Mouse (Mus musculus) CH12.LX (cell line): Measurements from ENCODE around the gene Rplp0. TPM values are rescaled to one million over a fixed set of nuclear protein-coding genes. Genes with fewer than 3 reads are reported as not detected.

ENCODE experiments used
- DNase-seq: peaks from one replicate; pipeline ENCODE4 v3.0.0-alpha.2; 2013; ENCODE audit errors: extremely low read depth
- H3K27ac ChIP-seq: 2 replicates; pipeline ENCODE4 v1.5.1; 2012; ENCODE audit warnings: low read depth, mild to moderate bottlenecking, control low read depth, moderate library complexity; ENCODE audit not compliant: insufficient read depth
- H3K27me3 ChIP-seq: replicated peaks from 2 replicates; pipeline ENCODE3; 2012; ENCODE audit warnings: inconsistent platforms
- H3K36me3 ChIP-seq, 2 experiments: replicated peaks in 1 of 2; 2 replicates each; pipeline versions ENCODE3 to v1.6.1; 2012; ENCODE audit warnings: inconsistent platforms in 1 of 2, low read length in 1 of 2, mild to moderate bottlenecking in 1 of 2, mixed read lengths in 1 of 2, moderate library complexity in 1 of 2; ENCODE audit not compliant: control insufficient read depth in 1 of 2, insufficient read depth in 1 of 2
- H3K4me1 ChIP-seq, 2 experiments: 2 replicates each; pipeline ENCODE4 v1.6.1; 2012; ENCODE audit warnings: inconsistent platforms in 1 of 2, moderate library complexity in 1 of 2; ENCODE audit not compliant: insufficient read depth in 2 of 2, control insufficient read depth in 1 of 2
- H3K4me2 ChIP-seq: 2 replicates; pipeline ENCODE4 v1.6.1; 2012; ENCODE audit warnings: low read depth, mild to moderate bottlenecking, control low read depth; ENCODE audit not compliant: poor library complexity, insufficient read depth, severe bottlenecking
- H3K4me3 ChIP-seq, 3 experiments: fragments of 150-350 bp in 1 of 3; sonication (generic) in 1 of 3; replicated peaks in 1 of 3; 2 replicates each; pipeline versions ENCODE3 to v1.5.1; 2011 to 2012; ENCODE audit warnings: low read depth in 2 of 3, low read length in 2 of 3, mild to moderate bottlenecking in 2 of 3, moderate library complexity in 2 of 3, control low read depth in 1 of 3, improper control_type of control experiment in 1 of 3, inconsistent platforms in 1 of 3, mixed read lengths in 1 of 3; ENCODE audit not compliant: poor library complexity in 1 of 3
- H3K79me2 ChIP-seq: replicated peaks from 2 replicates; pipeline ENCODE4 v1.6.1; 2012; ENCODE audit warnings: mild to moderate bottlenecking, moderate library complexity; ENCODE audit not compliant: control insufficient read depth, poor library complexity, insufficient read depth, severe bottlenecking; ENCODE audit errors: extremely low read depth
- H3K9ac ChIP-seq: 2 replicates; pipeline ENCODE4 v1.6.1; 2012; ENCODE audit warnings: low read depth, mild to moderate bottlenecking, control low read depth, moderate library complexity; ENCODE audit not compliant: insufficient read depth
- H3K9me3 ChIP-seq: replicated peaks from 2 replicates; pipeline ENCODE3; 2012; ENCODE audit warnings: low read length, inconsistent platforms, mixed read lengths
- BHLHE40 ChIP-seq: IDR thresholded peaks from 2 replicates; pipeline ENCODE4 v1.6.1; 2011; ENCODE audit warnings: mild to moderate bottlenecking, low read depth, low read length, improper control_type of control experiment
- CTCF ChIP-seq, 2 experiments: IDR thresholded peaks in 1 of 2; conservative IDR thresholded peaks in 1 of 2; 2 replicates each; pipeline ENCODE4 v1.5.1; 2011 to 2012; ENCODE audit warnings: low read depth in 2 of 2, low read length in 2 of 2, improper control_type of control experiment in 1 of 2, inconsistent platforms in 1 of 2, mild to moderate bottlenecking in 1 of 2, moderate library complexity in 1 of 2
- E2F4 ChIP-seq: IDR thresholded peaks from 2 replicates; pipeline ENCODE4 v1.6.1; 2011; ENCODE audit warnings: low read depth, low read length, improper control_type of control experiment; ENCODE audit not compliant: insufficient replicate concordance
- GABPA ChIP-seq: IDR thresholded peaks from 2 replicates; pipeline ENCODE4 v1.6.1; 2012; ENCODE audit warnings: low read depth, low read length, improper control_type of control experiment, inconsistent platforms; ENCODE audit not compliant: insufficient replicate concordance
- HCFC1 ChIP-seq: IDR thresholded peaks from 2 replicates; pipeline ENCODE4 v1.6.1; 2012; ENCODE audit warnings: low read depth, mild to moderate bottlenecking, inconsistent platforms, low read length, improper control_type of control experiment
- KAT2A ChIP-seq: IDR thresholded peaks from 2 replicates; pipeline ENCODE4 v1.6.1; 2012; ENCODE audit warnings: low read length, improper control_type of control experiment, inconsistent platforms; ENCODE audit not compliant: insufficient replicate concordance
- MAZ ChIP-seq: IDR thresholded peaks from 2 replicates; pipeline ENCODE4 v1.6.1; 2012; ENCODE audit warnings: low read depth, mild to moderate bottlenecking, inconsistent platforms, low read length, improper control_type of control experiment, moderate library complexity
- MEF2A ChIP-seq: IDR thresholded peaks from 2 replicates; pipeline ENCODE4 v1.6.1; 2014; ENCODE audit warnings: low read depth, mild to moderate bottlenecking, inconsistent platforms, low read length, improper control_type of control experiment, borderline replicate concordance
- RAD21 ChIP-seq: IDR thresholded peaks from 2 replicates; pipeline ENCODE4 v1.6.1; 2011; ENCODE audit warnings: low read depth, mild to moderate bottlenecking, low read length, improper control_type of control experiment, moderate library complexity
- SIN3A ChIP-seq: IDR thresholded peaks from 2 replicates; pipeline ENCODE4 v1.6.1; 2012; ENCODE audit warnings: low read length, improper control_type of control experiment, inconsistent platforms
- USF1 ChIP-seq: IDR thresholded peaks from 2 replicates; pipeline ENCODE4 v1.6.1; 2014; ENCODE audit warnings: low read depth, mild to moderate bottlenecking, inconsistent platforms, low read length, improper control_type of control experiment
- USF2 ChIP-seq: conservative IDR thresholded peaks from 2 replicates; pipeline ENCODE4 v1.6.1; 2011; ENCODE audit warnings: low read depth, low read length, improper control_type of control experiment
- ZKSCAN1 ChIP-seq: IDR thresholded peaks from 2 replicates; pipeline ENCODE4 v1.6.1; 2012; ENCODE audit warnings: low read depth, inconsistent platforms, low read length, improper control_type of control experiment, borderline replicate concordance
- ZMIZ1 ChIP-seq: IDR thresholded peaks from 2 replicates; pipeline ENCODE4 v1.6.1; 2012; ENCODE audit warnings: low read depth, mild to moderate bottlenecking, inconsistent platforms, low read length, improper control_type of control experiment
- dilution Hi-C: fragments of 300-500 bp; cut with MboI; formaldehyde crosslinking; loops from 2 replicates; pipeline ENCODE4 v1.14.3; 2020; ENCODE audit warnings: low sequenced_read_pairs; ENCODE audit not compliant: extremely low pct_unique_long_range_greater_than_20kb, extremely low pct_ligation_motif_present
- in situ Hi-C: fragments of 300-500 bp; cut with MboI; formaldehyde crosslinking; loops from 3 replicates; pipeline ENCODE4 v1.14.3; 2019; ENCODE audit warnings: low sequenced_read_pairs, low pct_ligation_motif_present, low pct_unique_long_range_greater_than_20kb, mixed read lengths
- polyA plus RNA-seq: library from polyadenylated mRNA; unstranded; fragments of >175 nt; gene quantifications from 2 replicates; pipeline ENCODE4 v1.2.1, GENCODE M21; 2012; ENCODE audit warnings: low read depth; ENCODE audit not compliant: insufficient read length
- total RNA-seq, 2 experiments: library from RNA; depleted of rRNA; stranded (reverse); fragments of 300-350 nt in 1 of 2; fragments of >200 nt in 1 of 2; gene quantifications; 2 replicates each; pipeline ENCODE4 v1.2.3; 2012 to 2014

Gene Rplp0
- total and polyA plus RNA-seq, 3 experiments, result 4,800 to 6,606 (median 5,581) TPM

GRCm38 (mm10) chr5:115544655-115545185 is 14.5 kb upstream of the Rplp0 start:
- H3K79me2 ChIP-seq, result no peaks in the 10 kb centered on the region
- peaks cover 16 to 72% of the 10 kb centered on the region in 2 experiments for H3K4me1 ChIP-seq
- no peaks in the 10 kb centered on the region for H3K9me3 ChIP-seq
- peak overlapping the region in 2 of 3 experiments; percentile 13 to 42 for H3K4me3 ChIP-seq
- H3K9ac ChIP-seq, result no peak overlapping the region
- in situ Hi-C loops, result no loop called here
- no peaks in the 10 kb centered on the region for H3K27me3 ChIP-seq
- H3K4me2 ChIP-seq, result no peak overlapping the region
- no peak overlapping the region for H3K27ac ChIP-seq
- dilution Hi-C loops, result no loop called here
- no peak for DNase-seq
- TF ChIP-seq BHLHE40 (peak; percentile 49), USF1 (0 out of 2 replicates have a peak, but pooled peaks have one; percentile 9), MEF2A (no peak), USF2 (no peak)
- H3K36me3 ChIP-seq, result peaks cover 25 to 51% of the 10 kb centered on the region in 2 experiments

GRCm38 (mm10) chr5:115545636-115546035 is 13.6 kb upstream of the Rplp0 start:
- Histone ChIP-seq H3K27ac (no peak overlapping the region), H3K4me1 (peaks cover 19 to 82% of the 10 kb centered on the region in 2 experiments), H3K36me3 (peaks cover 25 to 58% of the 10 kb centered on the region in 2 experiments), H3K4me2 (no peak overlapping the region), H3K9me3 (no peaks in the 10 kb centered on the region), H3K27me3 (no peaks in the 10 kb centered on the region), H3K9ac (no peak overlapping the region), H3K79me2 (no peaks in the 10 kb centered on the region), H3K4me3 (no peak overlapping the region)
- dilution Hi-C loops, result no loop called here
- DNase-seq, result no peak
- in situ Hi-C loops, result no loop called here
- TF ChIP-seq E2F4, result no peak
- TF ChIP-seq SIN3A, result no peak
- no peak for TF ChIP-seq BHLHE40
- no peak for TF ChIP-seq USF1
- no peak for TF ChIP-seq CTCF (conservative IDR thresholded peaks at IDR 0.05 in 1 of 2, IDR thresholded peaks at IDR 0.05 in 1 of 2; ENCODE audit: low read depth in 2 of 2, low read length in 2 of 2)
- no peak for TF ChIP-seq HCFC1
- no peak for TF ChIP-seq ZMIZ1
- TF ChIP-seq RAD21, result no peak
- TF ChIP-seq KAT2A, result no peak
- no peak for TF ChIP-seq MAZ
- no peak for TF ChIP-seq GABPA
- TF ChIP-seq USF2, result no peak
- TF ChIP-seq ZKSCAN1, result no peak
